Mouse (Mus musculus) lung, embryonic 15.5 days (tissue): ENCODE measurements around the gene Fnip2. TPM values are rescaled to one million over a fixed set of nuclear protein-coding genes. Genes with fewer than 3 reads are reported as not detected.

ENCODE experiments used
- polyA plus RNA-seq: library from polyadenylated mRNA; unstranded; fragments of >200 nt; fragmentation: Nextera tagmentation; extraction: Ambion mirVana; gene quantifications from 2 replicates; pipeline ENCODE4 v1.2.1, GENCODE M21; 2015

Fnip2 gene
- polyA plus RNA-seq, 1 experiment from 2014 or later = 4.4 TPM

Other genes starting within 250 kb of the Fnip2 start
- not detected in 2 replicates for gene Gm17359, start 231.1 kb downstream of the Fnip2 start, polyA plus RNA-seq
- 157 and 161 TPM in 2 replicates for gene Ppid, start 23.5 kb upstream of the Fnip2 start, polyA plus RNA-seq
- gene 4930579G24Rik, start 61.3 kb upstream of the Fnip2 start, polyA plus RNA-seq = 34.9 and 36.4 TPM in 2 replicates
- gene Etfdh, start 61.7 kb upstream of the Fnip2 start, polyA plus RNA-seq = 53.6 and 55.6 TPM in 2 replicates
- gene Rxfp1, start 170.1 kb upstream of the Fnip2 start, polyA plus RNA-seq = 0.63 and 1.3 TPM in 2 replicates